Mouse (Mus musculus): ENCODE results near the gene Mllt3.

Mllt3 gene

DNA sequence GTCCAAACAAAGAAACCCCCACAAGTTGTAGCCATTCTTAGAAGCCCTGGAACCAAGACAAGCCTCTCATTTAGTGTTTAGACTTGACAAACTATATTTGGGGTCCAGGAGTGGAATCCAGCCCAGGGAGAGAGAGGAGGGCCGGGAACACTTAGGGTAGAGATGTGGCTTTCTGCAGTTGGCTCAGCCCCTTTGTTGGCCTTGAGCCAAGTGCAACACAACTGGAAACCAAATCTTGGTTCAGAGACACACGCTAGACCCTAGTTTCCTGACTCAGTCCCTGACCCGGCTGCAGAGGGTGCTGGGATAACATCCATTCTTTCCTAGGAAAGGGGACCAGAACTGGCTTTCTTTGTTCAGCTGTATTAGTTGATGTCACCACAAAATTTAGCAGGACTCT is 296.4 kb downstream of the Mllt3 start:
- in situ Hi-C loops (cut with MboI, MseI) = loop anchor here (10.0 kb wide), 1 partner anchor 1398 kb away; the partner anchor contains the start of gene Mtap

DNA sequence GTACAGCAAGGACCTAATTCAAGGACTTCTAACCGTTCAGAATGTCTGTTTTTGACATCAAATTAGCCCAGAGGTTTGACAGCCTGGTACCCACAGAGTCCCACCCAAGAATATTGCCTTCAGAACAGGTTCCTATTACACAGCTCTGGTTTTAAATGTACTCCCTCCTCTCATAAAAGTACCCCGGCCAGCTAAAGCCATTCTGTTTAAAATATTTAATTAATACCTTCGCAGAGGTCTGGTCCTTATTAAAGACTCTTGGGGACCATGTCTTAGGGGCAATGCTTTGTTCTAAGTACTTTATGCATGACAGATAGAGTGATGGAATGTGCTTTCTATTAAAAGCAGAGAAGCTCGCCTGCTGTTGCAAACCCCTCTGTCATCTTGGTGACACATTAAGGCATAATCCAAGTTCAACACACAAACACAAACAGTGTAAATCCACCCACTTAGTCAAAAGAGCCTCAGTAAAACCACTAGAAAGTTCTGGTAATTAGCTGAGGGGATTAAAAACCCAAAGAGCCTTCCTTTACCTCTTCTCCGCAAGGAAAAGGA is 302.0 kb downstream of the Mllt3 start:
- in situ Hi-C loops (cut with MboI, MseI) = loop anchor here (10.0 kb wide), 1 partner anchor 1404 kb away; the partner anchor contains the start of gene Mtap

DNA sequence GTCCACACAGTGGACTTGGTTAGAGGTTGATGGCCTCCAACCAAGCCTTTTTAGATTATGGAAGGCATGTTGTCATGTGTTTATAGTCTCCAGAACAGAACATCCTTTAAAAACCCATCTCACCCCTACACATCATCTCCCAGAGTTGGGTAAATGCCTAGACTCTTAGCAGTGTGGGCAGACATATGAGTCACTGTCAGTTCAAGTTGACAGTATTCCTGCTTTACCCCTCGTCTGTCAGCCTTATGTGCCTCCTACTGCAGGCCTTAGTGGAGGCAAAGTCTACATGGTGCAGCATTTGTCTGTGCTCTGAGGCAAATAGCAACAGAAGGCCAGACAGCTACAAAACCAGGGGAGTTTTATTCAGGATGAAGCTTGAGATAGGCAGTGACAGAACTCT is 304.6 kb downstream of the Mllt3 start:
- in situ Hi-C loops (cut with MboI, MseI) = no loop called here

DNA sequence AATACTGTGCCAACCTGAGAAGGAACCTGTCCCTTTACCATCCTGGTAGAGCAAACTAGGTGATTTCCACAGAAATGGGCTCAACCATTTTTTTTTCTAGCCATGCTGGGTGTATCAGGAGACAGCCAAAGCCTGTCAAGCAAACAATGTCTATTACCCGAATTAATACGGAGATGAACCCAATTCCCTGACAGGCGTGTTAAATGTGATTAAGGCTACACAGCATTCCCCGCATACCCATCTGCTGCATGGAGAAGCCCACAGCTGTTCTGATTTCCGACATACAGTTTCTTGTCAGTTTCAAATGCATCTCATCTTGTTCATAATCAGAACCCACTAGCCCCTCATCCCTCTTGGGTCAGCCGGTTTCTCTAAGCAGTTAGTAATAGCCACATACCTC is 309.7 kb downstream of the Mllt3 start:
- in situ Hi-C loops (cut with MboI, MseI) = no loop called here
